Comparison of ENCODE assay signal across 9 mouse cellular contexts in genomic region chr1:188980050-188980449, GRCm38 (mm10). TPM values are rescaled to one million over a fixed set of nuclear protein-coding genes. Genes with fewer than 3 reads are reported as not detected.
A peak's percentile ranks its signal among the peaks of the same experiment; 100 is the strongest.
DNase-seq lines count a peak whose midpoint lies in the region; ATAC-seq lines count a peak whose summit lies in the region.
"Had no signal": no experiment of that assay in that cellular context is flagged by ENCODE, and none has a peak within 500 bp of the region (broad histone marks: within the 10 kb centered on the region; RNA-seq: fewer than 3 reads in every experiment).

No protein-coding gene starts in this region.

- peak; percentile 68 for DNase-seq in midbrain, embryonic 10.5 days (ENCODE audit: low spot score)
- peak; percentile 88 for DNase-seq in ZHBTc4 (ENCODE audit: low read depth, low spot score)
- DNase-seq in cerebellum, postnatal 25 days = peak; percentile 65 to 76
- DNase-seq in gastrocnemius, postnatal 36 days = peak; percentile 22 to 40
- peak; percentile 48 to 80 for DNase-seq in kidney, postnatal 36 days
- peak; percentile 33 to 47 for DNase-seq in lung, adult 18-20 months
- peak; percentile 48 for DNase-seq in spleen, adult 12 weeks (ENCODE audit: low spot score)

- WGBS in midbrain, embryonic 10.5 days = 31% methylated on average over 3 of the region's 3 CpGs
- 26% methylated on average over 3 of the region's 3 CpGs for WGBS in midbrain, embryonic 16.5 days

- H3K36me3 ChIP-seq in midbrain, embryonic 10.5 days = peaks cover 98% of the 10 kb centered on the region
- peaks cover 21% of the 10 kb centered on the region for H3K36me3 ChIP-seq in midbrain, embryonic 16.5 days (ENCODE audit: control insufficient read depth, insufficient read depth, low read length)

- ATAC-seq in midbrain, embryonic 16.5 days = no peak

- no peak overlapping the region for H3K27ac ChIP-seq in midbrain, embryonic 10.5 days (replicated peaks)
- no peak overlapping the region for H3K27ac ChIP-seq in midbrain, embryonic 16.5 days (ENCODE audit: low read length)
- H3K27ac ChIP-seq: embryonic facial prominence, embryonic 13.5 days had no signal

- H3K4me1 ChIP-seq in midbrain, embryonic 10.5 days = no peaks in the 10 kb centered on the region
- no peaks in the 10 kb centered on the region for H3K4me1 ChIP-seq in midbrain, embryonic 16.5 days (ENCODE audit: control insufficient read depth, insufficient read depth, low read length)
- H3K4me1 ChIP-seq: embryonic facial prominence, embryonic 13.5 days had no signal

- no peak overlapping the region for H3K9ac ChIP-seq in midbrain, embryonic 16.5 days (ENCODE audit: low read depth, low read length)
- H3K9ac ChIP-seq: embryonic facial prominence, embryonic 13.5 days had no signal

- H3K4me2 ChIP-seq in midbrain, embryonic 16.5 days (ENCODE audit: low read length) = no peak overlapping the region
- H3K4me2 ChIP-seq: embryonic facial prominence, embryonic 13.5 days had no signal

- H3K4me3 ChIP-seq in midbrain, embryonic 10.5 days = no peak overlapping the region
- no peak overlapping the region for H3K4me3 ChIP-seq in midbrain, embryonic 16.5 days (ENCODE audit: low read depth, low read length)
- H3K4me3 ChIP-seq: embryonic facial prominence, embryonic 13.5 days had no signal

- no peaks in the 10 kb centered on the region for H3K9me3 ChIP-seq in midbrain, embryonic 10.5 days (replicated peaks)
- H3K9me3 ChIP-seq in midbrain, embryonic 16.5 days (replicated peaks; ENCODE audit: control insufficient read depth, low read length, poor library complexity, severe bottlenecking) = no peaks in the 10 kb centered on the region
- H3K9me3 ChIP-seq: embryonic facial prominence, embryonic 13.5 days had no signal

- no peaks in the 10 kb centered on the region for H3K27me3 ChIP-seq in midbrain, embryonic 10.5 days (ENCODE audit: low read depth, poor library complexity, severe bottlenecking)
- no peaks in the 10 kb centered on the region for H3K27me3 ChIP-seq in midbrain, embryonic 16.5 days (ENCODE audit: control insufficient read depth, insufficient read depth, low read depth, low read length)
- H3K27me3 ChIP-seq: embryonic facial prominence, embryonic 13.5 days had no signal

- intact Hi-C loops in gastrocnemius, postnatal 36 days (cut with DNase I) = no loop called here

RNA-seq across cellular contexts. Expression of gene Kctd3, which starts 27.6 kb away (rescaled TPM):
- polyA plus RNA-seq in midbrain, embryonic 10.5 days (2016; fragmentation: Nextera tagmentation; extraction: Ambion mirVana) = 28.6 and 31.1 TPM in 2 replicates
- polyA plus RNA-seq in midbrain, embryonic 16.5 days (2015; fragmentation: Nextera tagmentation; extraction: Ambion mirVana) = 48.5 and 49.6 TPM in 2 replicates
- total RNA-seq in gastrocnemius, postnatal 36 days (2021) = 10 to 100 TPM; 21.4 to 23.3 TPM

Comparison
In these comparisons a context has a peak if more than half of its experiments do, and no peak if none do; other contexts are left out.
1. DNase-seq: peak in every context shown above with its lines; median percentile 88 in ZHBTc4; 70 in cerebellum, postnatal 25 days; 68 in midbrain, embryonic 10.5 days; 64 in kidney, postnatal 36 days; 48 in spleen, adult 12 weeks; 40 in lung, adult 18-20 months; 31 in gastrocnemius, postnatal 36 days.